Mouse (Mus musculus): ENCODE data around the gene Slc7a1. TPM values are rescaled to one million over a fixed set of nuclear protein-coding genes. Genes with fewer than 3 reads are reported as not detected.

Gene Slc7a1
- 9.7 and 17.5 TPM in 2 replicates for polyA plus RNA-seq (2012; rRNA removed)

DNA sequence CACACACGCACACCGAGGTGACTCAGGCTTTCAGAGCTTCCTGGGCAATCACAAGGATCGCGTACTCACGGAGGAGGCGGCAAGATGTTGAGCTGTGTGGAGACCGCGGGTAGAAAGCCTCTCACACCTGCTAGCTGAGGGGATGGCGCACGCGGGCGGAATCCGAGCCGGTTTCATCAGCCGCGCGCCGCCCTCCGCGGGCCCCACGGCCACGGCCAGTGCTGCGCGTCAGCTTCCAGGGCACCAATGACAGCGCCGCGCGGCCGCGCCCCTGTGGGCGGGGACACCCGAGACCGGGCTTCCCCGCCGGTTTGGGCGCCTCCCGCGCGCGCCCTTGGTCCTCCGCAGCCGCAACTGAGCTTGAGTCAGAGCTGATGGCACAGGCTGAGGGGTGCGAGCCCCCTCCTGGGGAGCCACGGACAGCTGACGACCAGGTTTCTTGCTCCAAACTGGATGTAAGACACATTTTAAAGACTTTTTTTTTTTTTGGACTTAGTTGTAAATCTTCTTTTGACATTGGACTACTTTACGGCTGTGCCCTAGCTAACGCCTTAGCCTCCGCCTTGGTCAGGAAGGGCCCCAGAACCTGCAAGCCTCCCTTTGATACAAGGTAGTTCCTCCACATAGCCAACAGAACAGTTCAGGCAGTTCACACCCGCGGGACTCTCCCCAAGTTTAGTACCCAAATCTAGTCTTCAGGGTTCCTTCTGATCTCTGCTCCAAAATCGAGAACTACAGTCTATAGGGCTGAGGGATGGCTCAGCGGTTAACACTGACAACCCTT lies at the start of gene Slc7a1:
Gene Slc7a1, minus strand, starts transcription at position 245 of the 784 bp plus-strand sequence.
- 1% methylated on average over 52 of the region's 52 CpGs for WGBS
- DNase-seq (ENCODE audit: low read depth, low spot score) = peak; percentile 73

DNA sequence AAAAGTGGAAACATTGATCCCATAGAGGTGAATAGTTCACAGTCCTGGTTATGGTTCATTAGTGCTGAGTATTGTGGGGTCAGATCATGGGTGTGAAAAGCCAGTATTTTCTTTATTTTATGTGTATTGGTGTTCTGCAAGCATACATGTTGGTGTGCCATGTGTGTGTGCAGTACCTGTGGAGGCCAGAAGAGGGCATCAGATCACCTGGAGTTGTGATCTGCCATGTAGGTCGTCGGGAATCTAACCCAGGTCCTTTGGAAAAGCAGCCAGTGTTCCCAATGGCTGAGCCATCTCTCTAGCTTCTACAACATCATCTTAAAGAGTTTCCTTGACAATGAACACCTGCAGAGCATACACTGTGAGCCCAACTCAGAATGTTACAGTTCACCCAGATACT lies 45.3 kb upstream of the Slc7a1 start:
- DNase-seq (ENCODE audit: low read depth, low spot score) = no peak
- 80% methylated on average over 2 of the region's 2 CpGs for WGBS

DNA sequence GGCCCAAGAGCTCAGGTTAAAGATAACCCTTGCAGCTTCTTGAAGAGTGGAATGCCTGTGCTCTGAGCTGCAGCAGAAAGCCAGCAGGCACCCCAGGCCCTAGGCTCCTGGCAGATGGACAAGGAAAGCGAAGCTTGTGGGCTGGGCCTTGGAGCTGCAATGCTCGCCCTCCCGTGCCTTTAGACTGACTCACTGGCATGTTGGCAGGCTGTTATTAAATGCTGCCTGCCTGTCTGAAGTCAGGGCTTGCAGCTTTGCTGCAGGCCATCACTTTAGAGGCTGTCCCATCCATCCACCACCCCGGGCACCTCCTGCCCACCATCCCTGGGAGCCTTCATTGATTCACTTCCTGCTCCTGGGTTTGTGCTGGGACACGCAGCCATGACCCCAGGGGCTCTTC lies 44.0 kb upstream of the Slc7a1 start:
- WGBS = 62% methylated on average over 5 of the region's 5 CpGs
- DNase-seq (ENCODE audit: low read depth, low spot score) = no peak

DNA sequence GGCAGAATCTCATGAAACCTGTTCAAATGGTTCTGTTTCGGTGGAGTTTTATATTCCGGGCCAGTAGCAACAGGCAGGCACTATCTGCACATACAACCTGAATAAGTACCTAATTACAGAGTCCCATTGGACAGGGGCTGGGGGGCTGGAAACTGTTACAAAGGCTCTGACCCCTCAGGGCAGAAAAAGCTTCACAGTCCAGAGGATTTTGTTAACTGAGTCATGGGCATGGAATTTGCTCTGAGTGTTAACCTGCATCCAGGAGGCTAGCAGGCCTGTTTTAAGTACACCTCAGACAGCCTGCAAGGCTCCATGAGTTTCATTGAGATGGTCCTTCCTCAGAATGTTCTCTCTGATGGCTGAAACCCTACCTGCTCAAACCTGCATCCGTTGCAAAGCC lies 36.0 kb upstream of the Slc7a1 start:
- no peak for DNase-seq (ENCODE audit: low read depth, low spot score)
- WGBS = 72% methylated on average over 3 of the region's 3 CpGs

DNA sequence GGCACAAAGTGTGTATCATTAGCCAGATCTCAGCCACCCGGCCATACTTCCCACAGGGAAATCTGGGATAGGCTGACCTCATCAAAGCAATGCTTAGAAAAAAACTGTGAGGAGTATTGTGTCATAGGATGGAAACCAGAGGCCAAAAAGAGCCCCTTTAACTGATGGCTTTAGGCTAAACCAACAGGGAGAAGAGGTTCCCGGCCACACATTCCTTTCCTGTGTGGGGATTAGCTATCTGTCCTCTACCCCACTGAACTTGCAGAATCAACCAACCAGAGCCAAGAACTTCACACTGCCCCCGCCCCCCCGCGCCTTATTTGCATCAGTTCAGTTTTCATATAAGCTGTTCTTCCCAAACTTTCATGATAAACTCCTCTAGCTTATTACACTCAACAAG lies 32.4 kb upstream of the Slc7a1 start:
- no peak for DNase-seq (ENCODE audit: low read depth, low spot score)
- 74% methylated on average over 5 of the region's 5 CpGs for WGBS

DNA sequence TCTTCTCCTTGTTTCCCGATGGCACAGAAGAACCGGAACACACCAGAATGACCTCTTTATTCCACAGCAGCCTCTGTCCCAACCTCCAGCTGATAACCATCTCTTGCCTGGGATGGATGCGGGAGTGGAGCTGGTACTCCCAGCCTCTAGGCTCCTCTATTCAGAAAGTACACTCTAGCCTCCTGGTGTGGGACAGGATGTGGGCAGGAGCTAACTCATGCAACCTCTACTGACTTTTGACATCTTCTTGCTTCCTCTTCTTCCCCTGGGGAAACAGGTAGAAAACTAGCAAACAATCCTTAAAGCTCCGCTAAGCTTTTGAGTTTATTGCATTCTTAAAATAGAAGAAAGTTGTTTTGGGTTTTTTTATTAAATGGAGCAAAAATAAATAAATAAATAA lies 29.1 kb upstream of the Slc7a1 start:
- DNase-seq (ENCODE audit: low read depth, low spot score) = no peak
- 75% methylated on average over 4 of the region's 4 CpGs for WGBS

DNA sequence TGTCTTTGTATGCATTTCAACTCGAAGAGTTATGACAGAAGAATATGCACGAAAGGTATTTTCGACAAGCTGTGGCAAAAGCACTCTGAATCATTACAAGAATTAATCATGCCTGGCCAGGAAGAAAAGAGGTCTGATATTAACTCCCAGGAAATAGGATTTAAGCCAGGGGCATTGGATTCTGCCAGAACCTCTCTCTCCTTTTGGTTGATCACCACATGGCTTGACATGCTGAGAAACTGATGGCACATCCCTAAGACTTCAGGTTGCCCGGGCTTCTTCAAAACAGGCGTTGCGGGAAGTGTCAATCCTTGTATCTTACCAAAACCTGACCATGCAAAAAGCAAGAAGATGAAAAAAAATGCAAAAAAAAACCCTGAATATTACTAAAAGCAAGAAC lies 25.4 kb upstream of the Slc7a1 start:
- WGBS = 83% methylated on average over 6 of the region's 6 CpGs

DNA sequence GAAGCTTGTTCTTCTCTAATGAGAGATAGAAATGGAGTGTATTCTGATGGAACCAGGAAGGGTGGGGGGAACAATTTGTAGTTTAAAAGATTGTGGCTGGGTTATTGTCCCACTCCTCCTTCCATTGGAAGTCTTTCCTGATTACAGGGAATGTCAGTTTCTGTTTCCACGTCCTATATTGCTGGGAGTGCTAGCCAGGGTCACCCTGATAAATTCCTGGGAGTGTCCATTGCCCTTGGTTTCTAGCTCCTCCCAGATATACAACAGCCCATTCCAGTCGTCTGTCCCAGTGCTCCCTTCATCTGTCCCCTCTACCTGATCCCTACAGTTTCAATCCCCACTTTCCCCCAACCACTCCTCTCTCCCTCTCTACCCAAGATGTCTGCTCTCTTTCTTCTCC lies 21.6 kb upstream of the Slc7a1 start:
- WGBS = 28% methylated on average over 2 of the region's 2 CpGs
- no peak for DNase-seq (ENCODE audit: low read depth, low spot score)

More for the DNA sequence above, 25.4 kb upstream of the Slc7a1 start:
- DNase-seq (ENCODE audit: low read depth, low spot score) = no peak

DNA sequence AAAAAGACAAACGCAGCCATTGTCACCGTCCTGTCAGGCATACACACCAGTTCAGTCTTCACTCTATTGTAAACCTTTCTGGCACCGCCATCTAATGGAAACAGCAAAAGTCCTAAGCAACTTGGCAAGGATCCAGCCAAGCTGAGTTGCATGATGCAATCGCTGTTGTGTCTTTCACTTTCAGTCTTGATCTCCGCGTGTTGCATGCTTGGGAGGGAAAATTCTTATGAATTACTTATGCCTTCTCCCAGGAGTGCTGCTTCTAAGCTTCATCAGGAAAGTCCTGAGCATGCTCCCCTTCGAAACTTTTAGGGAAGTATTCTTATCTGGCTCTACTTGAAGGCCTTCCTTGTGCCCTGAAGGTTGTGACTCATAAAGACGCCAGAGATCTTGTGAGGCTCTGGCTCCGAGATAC lies 19.4 kb upstream of the Slc7a1 start:
- DNase-seq (ENCODE audit: low read depth, low spot score) = no peak
- 20% methylated on average over 9 of the region's 9 CpGs for WGBS

DNA sequence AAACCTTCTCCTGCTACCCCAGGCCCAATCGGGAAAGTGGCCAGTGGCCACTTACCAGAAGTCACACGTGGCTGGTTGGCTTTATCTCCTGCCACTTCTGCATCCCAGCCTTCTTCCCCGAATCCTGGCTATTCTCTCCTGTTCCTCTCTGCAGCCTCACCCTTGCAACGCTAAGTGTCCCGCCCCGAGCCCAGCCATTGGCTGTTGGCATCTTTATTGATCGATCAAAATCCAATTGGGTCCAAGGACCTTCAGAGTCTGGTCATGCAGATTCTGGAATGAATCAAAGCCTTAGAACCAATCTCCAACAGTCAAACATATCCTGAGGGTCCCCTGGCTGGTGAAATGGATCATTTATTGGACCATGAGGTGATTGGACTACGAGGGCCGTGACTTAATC lies 18.7 kb upstream of the Slc7a1 start:
- DNase-seq (ENCODE audit: low read depth, low spot score) = no peak
- 93% methylated on average over 9 of the region's 9 CpGs for WGBS

DNA sequence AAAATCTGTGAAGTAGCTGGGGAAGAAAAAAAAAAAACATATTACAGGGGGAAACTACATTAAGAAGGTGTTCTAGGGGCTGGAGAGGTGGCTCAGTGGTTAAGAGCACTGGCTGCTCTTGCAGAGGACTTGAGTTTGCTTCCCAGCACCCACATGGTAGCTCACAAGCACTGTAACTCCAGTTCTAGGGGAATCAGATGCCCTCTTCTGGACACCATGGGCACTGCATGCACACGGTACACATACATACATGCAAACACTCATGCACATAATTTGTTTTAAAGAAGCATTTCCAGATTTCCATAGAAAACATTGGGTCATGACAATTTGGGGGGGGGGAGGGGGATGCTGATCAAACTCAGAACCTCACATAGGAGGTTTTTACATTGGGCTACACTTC lies 18.1 kb upstream of the Slc7a1 start:
- no peak for DNase-seq (ENCODE audit: low read depth, low spot score)
- 97% methylated on average over 1 of the region's 1 CpGs for WGBS

DNA sequence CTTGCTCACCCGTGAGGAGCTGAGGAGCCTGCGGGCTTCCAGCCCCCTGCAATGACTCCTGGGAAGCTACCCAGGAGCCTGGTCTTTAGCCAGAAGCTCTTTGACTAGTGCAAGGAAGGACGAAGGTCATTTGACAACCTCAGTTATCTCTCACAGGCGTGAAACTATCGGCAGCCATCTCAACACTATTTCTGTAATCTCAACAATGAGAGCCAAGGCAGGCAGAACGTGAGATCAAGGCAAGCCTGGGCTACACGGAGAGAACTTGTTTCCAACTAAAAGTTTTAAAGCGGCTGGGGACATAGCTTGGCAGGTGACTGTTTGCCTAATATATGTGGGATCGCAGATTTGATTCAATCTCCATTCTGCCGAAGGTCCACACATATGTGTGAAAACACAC lies 16.8 kb upstream of the Slc7a1 start:
- DNase-seq (ENCODE audit: low read depth, low spot score) = no peak
- 50% methylated on average over 10 of the region's 10 CpGs for WGBS

DNA sequence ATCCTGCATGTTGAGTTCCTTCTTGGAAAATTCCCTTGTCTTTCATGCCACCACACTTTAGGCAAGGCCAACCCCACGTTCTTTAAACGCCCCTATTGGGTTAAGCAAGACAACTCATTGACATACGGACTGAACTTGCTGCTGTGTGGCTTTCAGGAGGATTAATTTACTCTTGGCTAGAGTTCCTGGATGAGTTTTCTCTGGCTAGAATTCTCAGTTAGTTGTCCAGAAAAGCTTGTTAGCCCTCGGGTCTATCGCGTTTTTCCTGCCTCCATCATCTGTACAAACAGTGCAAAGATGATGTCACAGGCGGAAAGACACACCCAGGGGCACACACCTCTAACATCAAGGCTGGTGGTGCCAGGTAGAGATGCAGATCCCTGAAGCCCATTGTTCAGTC lies 14.5 kb upstream of the Slc7a1 start:
- DNase-seq (ENCODE audit: low read depth, low spot score) = no peak
- 37% methylated on average over 7 of the region's 7 CpGs for WGBS

DNA sequence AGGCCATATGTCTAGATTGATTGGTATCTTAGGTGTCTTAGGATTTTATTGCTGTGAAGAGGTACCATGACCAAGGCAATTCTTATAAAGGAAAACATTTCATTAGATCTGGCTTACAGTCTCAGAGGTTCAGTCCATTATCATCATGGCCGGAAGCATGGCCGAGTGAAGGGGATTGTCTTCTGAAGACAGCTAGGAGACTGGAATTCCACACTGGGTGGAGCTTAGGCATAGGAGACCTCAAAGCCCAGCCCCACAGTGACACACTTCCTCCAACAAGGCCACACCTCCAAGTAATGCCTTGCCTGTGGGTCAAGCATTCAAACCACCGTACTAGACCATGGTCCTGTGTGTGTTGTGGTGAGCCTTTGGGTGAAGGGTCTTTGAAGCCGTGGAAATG lies 12.8 kb upstream of the Slc7a1 start:
- WGBS = 97% methylated on average over 4 of the region's 4 CpGs
- no peak for DNase-seq (ENCODE audit: low read depth, low spot score)

DNA sequence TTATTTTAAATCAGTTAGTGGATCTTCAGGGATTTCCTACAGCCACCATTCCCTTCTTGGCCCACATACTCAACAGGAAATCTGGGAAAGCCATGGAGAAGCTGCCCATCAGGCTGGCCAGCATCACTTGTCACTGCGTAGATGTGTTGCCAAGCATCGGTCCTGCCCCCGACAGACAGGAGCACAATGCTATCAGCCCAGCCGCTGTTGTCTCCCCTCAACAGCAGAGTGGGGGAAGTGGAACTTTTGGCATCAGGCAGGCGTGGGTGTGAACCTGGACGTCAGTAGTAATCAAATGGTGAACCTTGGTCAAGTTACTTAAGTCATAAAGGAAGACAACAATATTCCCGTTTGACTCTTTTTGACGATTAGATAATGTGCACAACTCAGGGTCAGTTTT lies 9.8 kb upstream of the Slc7a1 start:
- DNase-seq (ENCODE audit: low read depth, low spot score) = no peak
- WGBS = 41% methylated on average over 8 of the region's 8 CpGs

DNA sequence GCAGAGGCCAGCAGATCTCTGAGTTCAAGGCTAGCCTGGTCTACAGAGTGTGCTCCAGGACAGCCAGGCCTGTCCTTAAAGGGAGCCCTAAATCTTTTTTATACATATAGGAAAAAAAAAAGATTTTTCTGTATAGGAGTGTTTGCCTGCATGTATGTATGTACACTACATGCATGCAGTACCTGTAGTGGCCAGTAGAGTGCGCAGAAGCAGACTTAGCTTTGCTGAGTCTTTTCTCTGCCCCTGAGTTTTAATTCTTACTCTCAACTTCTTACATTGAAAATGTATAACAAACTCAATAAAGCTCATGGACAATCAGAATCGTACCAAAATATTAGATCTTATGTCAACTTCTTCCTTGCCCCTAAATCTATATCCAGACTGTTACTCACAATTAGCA lies 7.2 kb upstream of the Slc7a1 start:
- DNase-seq (ENCODE audit: low read depth, low spot score) = no peak
- WGBS = 96% methylated on average over 2 of the region's 2 CpGs

DNA sequence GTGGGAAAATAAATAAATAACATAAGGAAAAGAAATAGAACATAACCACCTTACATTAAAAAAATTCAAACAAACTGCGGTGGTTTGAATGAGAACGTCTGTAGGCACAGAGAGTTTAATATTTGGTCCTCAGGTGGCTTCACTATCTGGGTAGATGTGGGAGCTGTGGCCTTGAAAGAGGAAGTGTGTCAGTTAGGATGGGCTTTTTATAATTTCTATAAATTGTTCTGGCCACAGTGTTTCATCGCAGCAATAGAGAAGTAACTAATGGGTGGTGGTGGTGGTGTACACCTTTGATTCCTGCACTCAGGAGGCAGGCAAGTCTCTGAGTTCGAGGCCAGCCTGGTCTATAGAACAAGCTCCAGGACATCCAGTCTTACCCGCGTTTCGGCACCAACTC lies 4.8 kb upstream of the Slc7a1 start:
- WGBS = 91% methylated on average over 7 of the region's 7 CpGs
- DNase-seq (ENCODE audit: low read depth, low spot score) = no peak

DNA sequence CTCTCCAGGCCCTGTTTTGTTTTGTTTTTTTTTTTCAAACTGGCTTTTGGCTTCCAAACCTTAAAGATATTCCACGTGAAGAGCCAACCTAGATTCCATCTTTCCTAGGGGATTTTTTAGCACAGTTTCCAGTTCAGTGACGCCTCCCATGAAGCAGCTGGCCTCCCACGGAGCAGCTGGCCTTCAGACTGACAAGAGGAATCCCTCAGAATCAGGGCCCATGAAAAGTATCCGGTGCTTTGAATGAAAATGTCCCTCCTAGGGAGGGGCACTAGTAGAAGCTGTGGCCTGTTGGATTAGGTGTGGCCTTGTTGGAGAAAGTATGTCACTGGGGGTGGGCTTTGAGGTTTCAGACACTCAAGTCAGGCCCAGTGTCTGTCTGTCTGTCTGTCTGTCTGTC lies 2.9 kb upstream of the Slc7a1 start:
- DNase-seq (ENCODE audit: low read depth, low spot score) = no peak
- WGBS = 74% methylated on average over 4 of the region's 4 CpGs

DNA sequence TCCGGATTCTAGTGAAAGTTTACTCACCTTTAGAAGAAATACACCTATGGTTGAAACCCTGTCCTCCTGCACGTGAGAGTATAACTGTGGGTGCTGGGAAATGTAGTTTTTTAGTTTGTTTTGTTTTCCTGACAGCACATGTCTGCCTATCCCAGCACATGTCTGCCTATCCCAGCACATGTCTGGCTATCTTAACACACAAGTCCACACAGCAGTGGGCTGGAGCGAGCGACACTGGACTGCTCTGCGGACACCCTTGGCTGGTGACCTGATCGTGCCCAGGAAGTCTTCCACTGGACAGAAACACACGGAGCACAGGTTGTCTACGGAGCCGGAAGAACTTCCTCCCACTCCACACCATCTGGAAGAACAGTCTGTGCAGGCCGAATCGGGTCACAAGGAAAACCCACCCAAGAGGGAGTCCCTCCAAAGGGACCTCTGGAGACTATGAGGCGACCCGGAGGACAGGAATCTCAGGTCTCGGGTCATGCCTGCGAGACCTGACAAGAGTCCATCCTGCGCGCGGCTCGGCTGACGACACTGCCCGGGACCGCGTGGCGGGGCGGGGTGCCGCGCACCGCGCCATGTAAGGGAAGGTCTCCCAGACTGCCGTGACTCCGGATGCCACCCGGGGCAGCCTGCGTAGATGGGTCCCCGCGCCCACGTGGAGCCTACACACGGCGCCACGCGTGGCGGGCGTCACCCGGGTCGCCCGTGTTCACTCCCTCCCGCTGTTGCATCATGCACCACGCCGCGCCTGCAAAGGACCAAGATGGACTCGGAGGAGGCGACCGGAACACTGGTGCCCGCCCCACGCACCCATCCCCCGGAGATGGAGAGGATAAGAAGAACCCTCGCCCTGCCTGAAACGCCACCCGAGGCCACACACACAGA lies 691 bp downstream of the Slc7a1 start:
- no peak for DNase-seq (ENCODE audit: low read depth, low spot score)
- 1% methylated on average over 58 of the region's 58 CpGs for WGBS

DNA sequence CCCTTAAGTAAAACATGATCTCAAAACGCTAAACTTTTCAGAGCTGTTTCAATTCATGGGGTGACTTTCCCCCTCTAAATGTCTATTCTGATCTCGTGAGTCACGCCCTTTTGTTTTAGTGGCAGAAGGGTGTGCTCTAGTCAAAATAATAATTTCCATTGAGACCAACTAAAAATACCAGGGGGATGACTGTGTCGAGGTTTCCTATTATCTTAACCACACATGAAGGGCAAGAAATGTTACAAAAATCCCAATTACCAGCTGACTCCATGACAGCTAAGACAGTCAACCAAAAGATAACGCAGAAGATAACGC lies 1.3 kb downstream of the Slc7a1 start:
- WGBS = 27% methylated on average over 6 of the region's 6 CpGs
- DNase-seq (ENCODE audit: low read depth, low spot score) = no peak

DNA sequence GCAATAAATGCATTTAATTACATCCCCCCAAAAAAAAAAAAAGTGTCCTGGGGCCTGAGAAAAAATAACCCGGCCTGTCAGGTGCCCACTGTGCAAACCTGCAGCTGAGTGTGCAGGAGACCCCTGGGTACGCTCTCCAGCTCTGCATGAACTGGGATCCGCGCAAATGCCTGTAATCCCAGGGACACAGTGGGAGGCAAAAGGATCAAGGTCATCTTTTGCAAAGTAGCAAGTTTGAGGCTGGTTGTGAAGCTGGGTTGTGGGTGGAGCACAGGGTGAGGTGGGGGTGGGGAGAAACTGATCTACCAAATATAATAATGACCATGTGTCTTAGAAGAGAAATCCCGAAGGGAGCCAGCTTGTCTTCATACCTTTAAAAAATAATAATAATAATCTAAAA lies 1.8 kb downstream of the Slc7a1 start:
- no peak for DNase-seq (ENCODE audit: low read depth, low spot score)
- WGBS = 71% methylated on average over 5 of the region's 5 CpGs

Data from large intestine, adult 2 months (tissue).